Mouse (Mus musculus) spleen, adult 2 months (tissue): Measurements from ENCODE around the gene Rad17.

Experiments
- CTCF ChIP-seq: fragments of 200-500 bp; IDR thresholded peaks from 2 replicates; pipeline ENCODE4 v1.5.1; 2011; ENCODE audit warnings: mild to moderate bottlenecking, inconsistent platforms; ENCODE audit not compliant: insufficient read depth, insufficient read length, insufficient replicate concordance; ENCODE audit errors: extremely low read depth
- POLR2A ChIP-seq: fragments of 200-500 bp; IDR thresholded peaks from 2 replicates; pipeline ENCODE4 v1.6.1; 2011; ENCODE audit warnings: low read depth, low read length, inconsistent platforms

- TF ChIP-seq POLR2A (no peak), CTCF (no peak)
Observed at GRCm38 (mm10) chr13:100594838-100595551, 55.9 kb downstream of the Rad17 start.
